Mouse (Mus musculus): ENCODE measurements around the gene Fam228b.
"Not testable (repeated sequence)": the region's sequence is repeated elsewhere in the genome, so short reads cannot be mapped to it uniquely, and the experiment has no call there.

DNA sequence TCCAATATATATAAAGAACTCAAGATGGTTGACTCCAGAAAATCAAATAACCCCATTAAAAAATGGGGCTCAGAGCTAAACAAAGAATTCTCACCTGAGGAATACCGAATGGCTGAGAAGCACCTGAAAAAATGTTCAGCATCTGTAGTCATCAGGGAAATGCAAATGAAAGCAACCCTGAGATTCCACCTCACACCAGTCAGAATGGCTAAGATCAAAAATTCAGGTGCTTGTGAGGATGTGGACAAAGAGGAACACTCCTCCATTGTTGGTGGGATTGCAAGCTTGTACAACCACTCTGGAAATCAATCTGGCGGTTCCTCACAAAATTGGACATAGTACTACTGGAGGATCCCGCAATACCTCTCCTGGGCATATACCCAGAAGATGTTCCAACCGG is 14.6 kb downstream of the Fam228b start:
- TF ChIP-seq CTCF (IDR thresholded peaks at IDR 0.05; ENCODE audit: control insufficient read depth, insufficient read depth, low read length); POLR2A (IDR thresholded peaks at IDR 0.05; ENCODE audit: borderline replicate concordance, control insufficient read depth, low read depth, low read length): not testable (repeated sequence)

All from bone marrow, adult 2 months (tissue).